Mouse (Mus musculus) lung, adult 18-20 months (tissue): ENCODE results near the gene Olfr1426.
"Not testable (repeated sequence)": the region's sequence is repeated elsewhere in the genome, so short reads cannot be mapped to it uniquely, and the experiment has no call there.

Experiments
- DNase-seq, 2 experiments: peaks; one replicate each; pipeline ENCODE4 v3.0.0; 2022; ENCODE audit warnings: mixed read lengths in 2 of 2

Olfr1426 gene

DNA sequence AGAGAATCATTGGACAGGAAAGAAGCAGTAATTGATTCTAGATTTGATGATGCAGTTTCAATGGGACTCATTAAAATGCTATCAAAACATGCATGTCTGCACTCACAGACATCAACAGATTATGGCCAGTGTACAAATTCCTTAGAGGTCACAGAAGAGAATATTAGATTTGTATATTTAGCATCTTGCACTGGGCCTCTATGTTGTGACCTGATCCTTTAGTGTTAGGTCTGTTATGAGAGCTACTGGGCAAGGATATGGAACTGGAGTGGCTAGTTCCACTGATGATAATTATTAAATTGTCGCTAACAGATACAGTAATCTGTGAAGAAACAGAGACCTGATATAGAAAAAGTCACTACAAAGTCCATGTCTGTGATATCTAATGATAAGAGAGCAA lies at the start of gene Olfr1426:
Gene Olfr1426 (minus strand): TSS at position 101 of the 400 bp plus-strand sequence.
- DNase-seq, result no peak

DNA sequence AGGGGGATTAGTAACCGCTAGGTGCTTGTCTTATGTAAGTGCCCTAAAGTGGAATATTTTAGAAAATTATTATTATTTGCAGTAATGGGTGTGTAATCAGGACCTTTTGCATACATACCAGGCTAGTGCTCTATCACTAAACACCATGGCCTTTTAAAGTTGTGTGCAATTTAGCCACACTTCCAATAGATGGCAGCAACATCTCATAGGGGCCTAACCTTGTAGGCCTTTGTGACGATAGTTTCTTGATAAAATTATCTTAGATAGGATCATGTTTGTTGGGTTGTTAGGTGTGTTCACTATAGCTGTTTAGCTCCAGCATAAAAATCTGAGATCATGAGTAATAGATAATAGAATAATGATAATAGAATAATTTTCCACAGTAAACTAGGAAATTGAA lies 42.5 kb upstream of the Olfr1426 start:
- DNase-seq, result peak in 1 of 2 experiments; percentile 10

DNA sequence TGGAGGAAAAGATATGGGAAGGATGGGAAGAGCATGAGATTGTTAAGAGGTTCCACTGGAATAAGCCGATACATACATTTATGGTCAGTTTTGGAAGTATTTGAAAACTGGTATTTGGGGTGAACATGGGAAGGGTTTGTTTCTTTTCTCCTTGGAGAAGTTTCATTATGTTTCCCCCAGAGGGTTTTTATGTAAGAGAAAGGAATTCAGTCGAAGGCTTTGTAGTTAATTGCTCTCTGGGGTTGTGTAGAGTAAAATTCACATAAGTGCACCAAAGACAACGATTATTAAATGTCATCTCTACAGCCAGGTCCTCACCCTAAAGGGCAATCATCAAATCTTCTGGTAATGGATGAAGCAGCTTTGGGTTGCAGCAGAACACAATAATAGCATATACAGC lies 31.3 kb upstream of the Olfr1426 start, which contains the start of gene Olfr76:
Gene Olfr76 (minus strand): TSS at position 101 of the 400 bp plus-strand sequence.
- no peak for DNase-seq

DNA sequence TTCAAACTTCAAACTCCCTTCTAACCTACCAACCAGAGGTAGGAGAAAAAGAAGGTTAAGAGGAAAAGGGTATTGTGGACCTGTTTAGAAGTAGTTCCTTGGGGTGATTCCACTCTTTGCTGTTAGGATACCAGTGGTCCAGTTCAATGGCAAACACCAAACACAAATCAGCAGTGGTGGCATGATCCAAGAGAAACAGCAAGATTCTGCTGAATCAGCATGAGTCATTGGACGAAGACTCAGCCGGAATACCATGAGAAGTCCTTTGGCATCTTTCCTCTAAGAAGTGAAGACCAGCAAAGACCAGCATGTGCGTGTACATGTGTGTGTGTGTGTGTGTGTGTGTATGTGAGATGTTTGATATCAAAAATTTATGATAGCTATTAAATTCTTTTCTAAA lies 24.7 kb upstream of the Olfr1426 start:
- no peak for DNase-seq

DNA sequence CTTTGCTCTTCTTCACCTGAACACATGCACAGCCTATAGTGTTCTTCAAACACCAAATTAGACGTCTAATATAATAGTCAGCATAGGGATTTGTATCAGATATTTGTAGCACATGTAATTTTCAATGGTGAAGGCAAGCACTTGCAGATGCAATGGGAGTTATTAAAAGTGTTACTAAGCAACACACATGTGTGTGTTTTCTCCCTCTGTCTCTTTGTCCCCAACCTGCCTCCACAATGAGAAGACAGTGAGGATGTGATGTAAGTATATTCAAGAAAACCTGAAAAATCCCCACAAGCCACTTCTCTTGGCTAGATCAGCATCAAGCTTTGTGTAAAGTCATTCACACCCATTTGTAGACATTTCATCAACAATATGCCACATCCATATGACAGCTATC lies 24.0 kb upstream of the Olfr1426 start, which contains the start of gene Olfr1428:
Gene Olfr1428 (minus strand): TSS at position 101 of the 400 bp plus-strand sequence.
- DNase-seq, result no peak

DNA sequence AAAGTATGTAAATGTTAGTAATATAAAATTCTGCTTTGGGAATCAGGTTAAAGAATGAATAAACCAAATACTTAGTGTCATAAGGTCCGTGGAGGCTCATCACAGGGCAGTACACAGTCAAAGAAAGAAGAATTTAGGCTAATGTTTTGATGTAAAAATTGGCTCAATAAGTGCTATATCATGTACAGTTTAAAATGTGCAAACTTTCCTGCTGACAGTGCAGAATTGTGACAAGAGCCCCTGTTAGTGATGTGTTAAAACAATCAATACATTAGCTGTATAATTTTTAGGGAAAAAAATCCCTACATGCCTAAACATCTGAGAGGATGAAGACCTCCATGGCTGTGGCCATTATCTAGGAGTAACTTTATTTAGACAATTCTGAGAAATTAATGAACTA lies 22.0 kb upstream of the Olfr1426 start:
- DNase-seq, result no peak

DNA sequence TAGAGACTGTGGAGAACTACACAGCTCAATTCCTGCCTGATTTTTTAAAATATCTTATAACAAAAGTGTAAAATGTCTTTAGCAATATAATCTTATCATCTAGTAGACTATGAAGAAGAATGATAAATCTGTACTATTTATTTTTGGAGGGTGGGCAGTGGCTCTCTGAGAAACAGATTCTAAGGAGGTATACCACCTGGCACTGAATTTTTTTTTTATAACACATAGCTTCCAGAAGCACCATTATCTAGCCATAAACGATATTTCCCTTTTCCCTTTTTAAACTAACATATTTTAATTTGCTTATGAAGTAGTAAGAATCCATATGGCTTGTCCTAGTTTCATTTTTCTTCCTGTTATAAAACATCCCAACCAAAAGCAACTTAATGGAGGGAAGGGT lies 12.7 kb upstream of the Olfr1426 start:
- DNase-seq, result no peak

DNA sequence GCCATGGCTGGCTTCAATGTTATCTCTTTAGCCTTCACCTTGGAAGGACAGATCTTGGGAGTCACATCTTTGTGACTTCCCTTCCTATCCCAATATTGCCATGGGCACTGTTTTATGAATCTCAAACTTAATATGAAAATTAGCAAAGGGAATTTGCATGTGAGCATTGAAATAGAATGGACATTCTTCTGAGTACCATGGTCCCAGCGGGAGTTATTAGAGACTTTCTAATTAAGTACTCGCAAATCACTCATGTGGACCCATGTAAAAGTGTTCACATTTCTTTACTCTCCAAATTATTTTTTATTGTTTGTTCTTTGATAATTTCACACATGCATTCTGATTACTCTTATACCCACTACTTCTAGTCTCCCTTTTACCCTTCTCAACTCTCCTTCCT lies 11.4 kb upstream of the Olfr1426 start, which contains the start of gene Olfr1427:
Gene Olfr1427 (minus strand): TSS at position 101 of the 400 bp plus-strand sequence.
- DNase-seq, result no peak

DNA sequence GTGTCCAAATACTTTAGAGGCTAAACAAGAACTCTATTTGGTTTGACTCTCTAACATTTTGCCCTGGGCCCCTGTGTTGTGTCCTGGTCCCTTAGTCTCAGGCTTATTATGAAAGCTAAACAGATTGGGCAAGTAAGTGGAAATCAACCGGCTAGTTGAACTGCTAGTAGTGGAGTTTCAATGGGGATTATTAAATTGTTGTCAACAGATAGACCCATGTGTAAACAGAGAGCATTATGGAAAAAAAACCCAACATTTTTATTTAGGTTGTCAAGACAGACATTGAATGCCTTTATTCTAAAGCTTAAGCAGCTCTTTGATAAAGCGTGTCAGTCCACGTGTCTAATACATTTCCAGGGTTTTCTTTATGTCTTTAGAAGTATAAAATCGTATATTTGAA lies 14.2 kb downstream of the Olfr1426 start, which contains the start of gene Olfr1425:
Gene Olfr1425 (minus strand): TSS at position 101 of the 400 bp plus-strand sequence.
- not testable (repeated sequence) for DNase-seq

DNA sequence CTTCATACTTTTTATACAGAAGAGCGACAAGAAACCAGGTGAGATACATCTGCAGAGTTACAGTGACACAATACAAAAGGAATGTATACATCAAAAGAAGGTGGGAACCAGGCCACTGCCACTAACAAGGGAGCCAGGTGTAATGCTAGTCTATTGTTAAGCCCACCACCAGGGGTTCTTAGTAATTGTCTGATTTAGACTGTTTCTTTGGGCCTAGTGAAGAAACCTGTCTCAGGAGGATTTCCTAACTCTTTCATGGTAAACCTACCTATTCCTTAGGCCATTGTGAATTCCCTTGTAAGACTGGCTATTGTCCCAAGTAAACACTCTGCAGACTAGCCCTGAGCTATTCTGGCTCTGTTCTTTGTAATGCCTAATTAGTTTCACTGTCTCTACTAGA lies 22.3 kb downstream of the Olfr1426 start:
- DNase-seq, result not testable (repeated sequence)

DNA sequence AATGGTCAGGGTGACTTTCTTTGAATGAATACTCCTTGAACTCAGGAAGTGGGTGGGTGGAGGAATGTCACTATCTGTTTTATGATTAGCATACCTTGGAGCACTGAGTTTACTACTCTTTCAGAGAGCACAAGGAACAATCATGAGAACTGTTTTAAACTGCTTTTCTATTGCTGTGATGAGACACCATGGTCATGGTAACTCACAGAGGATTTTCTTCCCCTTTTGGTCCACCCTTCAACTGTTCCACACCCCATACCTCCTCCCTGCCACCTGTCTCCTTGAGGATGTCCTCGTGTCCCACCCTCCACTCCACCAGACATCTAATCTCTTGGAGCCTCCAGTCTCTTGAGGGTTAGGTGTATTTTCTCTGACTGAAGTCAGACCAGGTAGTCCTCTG lies 24.0 kb downstream of the Olfr1426 start:
- DNase-seq, result not testable (repeated sequence)

DNA sequence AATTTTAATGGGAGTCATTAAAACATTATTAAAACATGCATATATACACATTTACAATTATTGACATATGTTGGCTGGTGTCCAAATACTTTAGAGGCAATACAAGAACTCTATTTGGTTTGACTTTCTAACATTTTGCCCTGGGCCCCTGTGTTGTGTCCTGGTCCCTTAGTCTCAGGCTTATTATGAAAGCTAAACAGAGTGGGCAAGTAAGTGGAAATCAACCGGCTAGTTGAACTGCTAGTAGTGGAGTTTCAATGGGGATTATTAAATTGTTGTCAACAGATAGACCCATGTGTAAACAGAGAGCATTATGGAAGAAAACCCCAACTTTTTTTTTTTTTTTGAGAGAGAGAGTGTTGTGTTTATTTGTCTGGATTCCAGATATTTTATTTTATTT lies 29.2 kb downstream of the Olfr1426 start, which contains the start of gene Olfr1424:
Gene Olfr1424 (minus strand): TSS at position 101 of the 400 bp plus-strand sequence.
- not testable (repeated sequence) for DNase-seq

DNA sequence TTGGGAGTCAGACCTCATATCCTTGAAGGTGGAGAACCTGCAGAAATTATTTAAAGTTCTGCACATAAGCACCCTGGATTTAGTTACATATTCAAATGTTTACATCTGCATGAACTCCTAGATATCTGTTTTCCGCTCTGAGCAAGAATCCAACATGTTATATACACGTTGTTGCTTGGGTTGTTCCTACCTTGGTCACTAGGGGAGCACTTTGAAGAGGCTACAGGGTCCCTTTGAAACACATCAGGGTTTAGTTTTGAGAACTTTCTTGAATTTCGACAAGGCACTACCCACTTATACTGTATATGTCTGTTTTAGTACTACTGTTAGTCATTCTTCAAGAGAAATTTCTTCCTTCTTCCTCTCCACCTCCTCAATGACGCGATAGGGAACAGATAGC lies 48.6 kb downstream of the Olfr1426 start:
- no peak for DNase-seq

DNA sequence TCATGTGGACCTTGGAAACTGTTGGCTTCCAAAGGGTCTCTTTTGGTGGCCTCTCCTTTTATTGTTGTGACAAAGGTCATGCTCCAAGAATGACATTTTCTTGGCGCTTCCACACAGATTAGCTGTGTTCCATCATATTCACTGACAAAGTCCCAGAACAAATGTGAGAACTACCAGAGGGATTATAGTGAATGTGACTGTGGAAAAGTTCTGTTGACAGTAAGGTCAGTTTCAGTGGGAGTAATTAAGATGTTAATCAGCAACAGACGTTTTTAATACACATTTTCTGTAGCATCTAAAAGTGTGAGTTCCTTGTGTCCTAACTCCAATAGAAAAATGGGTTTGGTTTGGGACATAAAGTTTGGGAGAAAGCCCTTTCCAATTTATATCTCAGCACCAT lies 50.6 kb downstream of the Olfr1426 start, which contains the start of gene Olfr1423:
Gene Olfr1423 (minus strand): TSS at position 101 of the 400 bp plus-strand sequence.
- no peak for DNase-seq

DNA sequence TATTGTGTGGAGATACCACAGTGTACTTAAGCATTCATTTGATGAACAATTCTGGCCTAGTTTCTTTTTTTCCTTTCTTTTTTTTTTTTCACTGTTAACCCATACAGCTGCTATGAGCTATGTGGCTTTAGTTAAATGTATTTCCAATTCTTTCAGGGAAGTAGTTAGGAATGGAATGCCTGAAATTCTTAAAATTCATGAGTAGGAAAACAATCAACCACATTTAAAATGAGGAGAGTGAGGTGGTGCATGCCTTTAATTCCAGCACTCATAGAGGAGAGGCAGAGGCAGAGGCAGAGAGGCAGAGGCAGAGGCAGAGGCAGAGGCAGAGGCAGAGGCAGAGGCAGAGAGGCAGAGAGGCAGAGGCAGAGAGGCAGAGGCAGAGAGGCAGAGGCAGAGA lies 54.1 kb downstream of the Olfr1426 start:
- no peak for DNase-seq
